Mouse (Mus musculus) CH12.LX (cell line): Measurements from ENCODE around the gene Efr3b. TPM values are rescaled to one million over a fixed set of nuclear protein-coding genes. Genes with fewer than 3 reads are reported as not detected.
A peak's percentile ranks its signal among the peaks of the same experiment; 100 is the strongest.
"Not testable (repeated sequence)": the region's sequence is repeated elsewhere in the genome, so short reads cannot be mapped to it uniquely, and the experiment has no call there.

Source experiments
- DNase-seq: peaks from one replicate; pipeline ENCODE4 v3.0.0-alpha.2; 2013; ENCODE audit errors: extremely low read depth
- H3K27ac ChIP-seq: 2 replicates; pipeline ENCODE4 v1.5.1; 2012; ENCODE audit warnings: low read depth, mild to moderate bottlenecking, control low read depth, moderate library complexity; ENCODE audit not compliant: insufficient read depth
- H3K27me3 ChIP-seq: replicated peaks from 2 replicates; pipeline ENCODE3; 2012; ENCODE audit warnings: inconsistent platforms
- H3K36me3 ChIP-seq, 2 experiments: replicated peaks in 1 of 2; 2 replicates each; pipeline versions ENCODE3 to v1.6.1; 2012; ENCODE audit warnings: inconsistent platforms in 1 of 2, low read length in 1 of 2, mild to moderate bottlenecking in 1 of 2, mixed read lengths in 1 of 2, moderate library complexity in 1 of 2; ENCODE audit not compliant: control insufficient read depth in 1 of 2, insufficient read depth in 1 of 2
- H3K4me1 ChIP-seq, 2 experiments: 2 replicates each; pipeline ENCODE4 v1.6.1; 2012; ENCODE audit warnings: inconsistent platforms in 1 of 2, moderate library complexity in 1 of 2; ENCODE audit not compliant: insufficient read depth in 2 of 2, control insufficient read depth in 1 of 2
- H3K4me2 ChIP-seq: 2 replicates; pipeline ENCODE4 v1.6.1; 2012; ENCODE audit warnings: low read depth, mild to moderate bottlenecking, control low read depth; ENCODE audit not compliant: poor library complexity, insufficient read depth, severe bottlenecking
- H3K4me3 ChIP-seq, 3 experiments: fragments of 150-350 bp in 1 of 3; sonication (generic) in 1 of 3; replicated peaks in 1 of 3; 2 replicates each; pipeline versions ENCODE3 to v1.5.1; 2011 to 2012; ENCODE audit warnings: low read depth in 2 of 3, low read length in 2 of 3, mild to moderate bottlenecking in 2 of 3, moderate library complexity in 2 of 3, control low read depth in 1 of 3, improper control_type of control experiment in 1 of 3, inconsistent platforms in 1 of 3, mixed read lengths in 1 of 3; ENCODE audit not compliant: poor library complexity in 1 of 3
- H3K79me2 ChIP-seq: replicated peaks from 2 replicates; pipeline ENCODE4 v1.6.1; 2012; ENCODE audit warnings: mild to moderate bottlenecking, moderate library complexity; ENCODE audit not compliant: control insufficient read depth, poor library complexity, insufficient read depth, severe bottlenecking; ENCODE audit errors: extremely low read depth
- H3K9ac ChIP-seq: 2 replicates; pipeline ENCODE4 v1.6.1; 2012; ENCODE audit warnings: low read depth, mild to moderate bottlenecking, control low read depth, moderate library complexity; ENCODE audit not compliant: insufficient read depth
- H3K9me3 ChIP-seq: replicated peaks from 2 replicates; pipeline ENCODE3; 2012; ENCODE audit warnings: low read length, inconsistent platforms, mixed read lengths
- E2F4 ChIP-seq: IDR thresholded peaks from 2 replicates; pipeline ENCODE4 v1.6.1; 2011; ENCODE audit warnings: low read depth, low read length, improper control_type of control experiment; ENCODE audit not compliant: insufficient replicate concordance
- EP300 ChIP-seq: IDR thresholded peaks from 2 replicates; pipeline ENCODE4 v1.6.1; 2011; ENCODE audit warnings: low read length, improper control_type of control experiment
- ETS1 ChIP-seq: conservative IDR thresholded peaks from 2 replicates; pipeline ENCODE4 v1.6.1; 2012; ENCODE audit warnings: low read depth, mild to moderate bottlenecking, inconsistent platforms, low read length, improper control_type of control experiment, moderate library complexity
- HCFC1 ChIP-seq: IDR thresholded peaks from 2 replicates; pipeline ENCODE4 v1.6.1; 2012; ENCODE audit warnings: low read depth, mild to moderate bottlenecking, inconsistent platforms, low read length, improper control_type of control experiment
- IRF4 ChIP-seq: IDR thresholded peaks from 2 replicates; pipeline ENCODE4 v1.6.1; 2014; ENCODE audit warnings: low read depth, mild to moderate bottlenecking, inconsistent platforms, low read length, improper control_type of control experiment
- JUN ChIP-seq: IDR thresholded peaks from 2 replicates; pipeline ENCODE4 v1.6.1; 2011; ENCODE audit warnings: low read depth, mild to moderate bottlenecking, low read length, improper control_type of control experiment, moderate library complexity; ENCODE audit not compliant: insufficient read depth
- JUND ChIP-seq: conservative IDR thresholded peaks from 2 replicates; pipeline ENCODE4 v1.6.1; 2011; ENCODE audit warnings: low read depth, low read length, improper control_type of control experiment
- MAFK ChIP-seq: IDR thresholded peaks from 2 replicates; pipeline ENCODE4 v1.6.1; 2011; ENCODE audit warnings: low read length, improper control_type of control experiment; ENCODE audit not compliant: insufficient replicate concordance
- MAX ChIP-seq: IDR thresholded peaks from 2 replicates; pipeline ENCODE4 v1.6.1; 2011; ENCODE audit warnings: low read length, improper control_type of control experiment
- NELFE ChIP-seq: IDR thresholded peaks from 2 replicates; pipeline ENCODE4 v1.6.1; 2011; ENCODE audit warnings: low read depth, low read length, improper control_type of control experiment
- POLR2A ChIP-seq: IDR thresholded peaks from 2 replicates; pipeline ENCODE4 v1.6.1; 2011; ENCODE audit warnings: low read depth, mild to moderate bottlenecking, improper control_type of control experiment, low read length
- ZKSCAN1 ChIP-seq: IDR thresholded peaks from 2 replicates; pipeline ENCODE4 v1.6.1; 2012; ENCODE audit warnings: low read depth, inconsistent platforms, low read length, improper control_type of control experiment, borderline replicate concordance
- dilution Hi-C: fragments of 300-500 bp; cut with MboI; formaldehyde crosslinking; loops from 2 replicates; pipeline ENCODE4 v1.14.3; 2020; ENCODE audit warnings: low sequenced_read_pairs; ENCODE audit not compliant: extremely low pct_unique_long_range_greater_than_20kb, extremely low pct_ligation_motif_present
- in situ Hi-C: fragments of 300-500 bp; cut with MboI; formaldehyde crosslinking; loops from 3 replicates; pipeline ENCODE4 v1.14.3; 2019; ENCODE audit warnings: low sequenced_read_pairs, low pct_ligation_motif_present, low pct_unique_long_range_greater_than_20kb, mixed read lengths
- polyA plus RNA-seq: library from polyadenylated mRNA; unstranded; fragments of >175 nt; gene quantifications from 2 replicates; pipeline ENCODE4 v1.2.1, GENCODE M21; 2012; ENCODE audit warnings: low read depth; ENCODE audit not compliant: insufficient read length
- total RNA-seq, 2 experiments: library from RNA; depleted of rRNA; stranded (reverse); fragments of 300-350 nt in 1 of 2; fragments of >200 nt in 1 of 2; gene quantifications; 2 replicates each; pipeline ENCODE4 v1.2.3; 2012 to 2014

Gene Efr3b
- total and polyA plus RNA-seq, 3 experiments: 0.68 to 2.1 (median 0.82) TPM

DNA sequence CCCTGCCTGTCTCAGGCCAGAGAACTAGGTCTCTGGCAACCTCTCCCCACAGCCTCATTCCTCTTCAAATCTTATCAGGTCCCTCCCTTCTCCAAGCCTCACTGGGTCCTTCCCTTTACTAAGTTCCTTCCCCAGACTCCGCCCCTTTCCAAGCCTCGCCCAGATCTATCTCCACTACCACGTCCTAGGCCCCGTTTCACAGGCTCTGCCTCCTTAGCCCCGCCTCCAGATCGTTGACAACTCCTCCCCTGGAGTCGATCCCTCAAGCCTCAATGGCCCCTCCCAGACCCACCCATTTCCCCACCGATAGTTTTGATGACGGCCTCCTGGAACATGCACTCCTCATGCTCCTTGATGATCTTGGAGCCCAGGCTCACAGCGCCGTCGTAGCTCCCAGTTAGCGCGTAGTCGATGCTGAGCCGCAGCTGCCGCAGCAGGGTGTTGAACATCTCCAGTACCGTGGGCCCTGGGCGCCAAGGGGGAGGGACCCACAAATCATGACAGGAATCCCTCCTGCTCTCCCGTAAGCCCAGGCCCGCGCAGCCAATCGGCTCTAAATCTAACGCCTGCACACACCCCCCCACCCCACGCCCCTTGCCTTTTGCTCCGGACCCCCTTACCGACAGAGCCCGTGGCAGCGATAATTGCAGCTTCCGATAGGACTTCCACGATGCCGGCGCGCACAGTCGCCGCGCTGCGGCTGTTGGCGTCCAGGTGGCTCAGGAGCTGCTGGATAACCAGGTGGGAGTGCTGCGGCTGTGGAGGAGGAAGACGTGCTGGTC, 57.2 kb downstream of the Efr3b start:
- H3K79me2 ChIP-seq: no peaks in the 10 kb centered on the region
- H3K4me3 ChIP-seq: peak overlapping the region; percentile 20 to 50 (median 41)
- H3K4me2 ChIP-seq: peak overlapping the region; percentile 33
- H3K36me3 ChIP-seq: peaks cover 0 to 2% of the 10 kb centered on the region in 2 experiments
- TF ChIP-seq E2F4 (no peak), NELFE (peak; percentile 56; the same call in 1 of the 2 replicates), ZKSCAN1 (no peak), POLR2A (peak; percentile 50)
- dilution Hi-C loops (no loop called here), in situ Hi-C loops (loop anchor here (5.0 kb wide), 1 partner anchor 96 kb away; no protein-coding TSS in a partner anchor)
- no peaks in the 10 kb centered on the region for H3K27me3 ChIP-seq
- no peak overlapping the region for H3K27ac ChIP-seq
- no peak overlapping the region for H3K9ac ChIP-seq
- H3K4me1 ChIP-seq: peaks cover 3 to 43% of the 10 kb centered on the region in 2 experiments; a peak in 2 of 4 replicates
- DNase-seq: peak; percentile 98
- H3K9me3 ChIP-seq: no peaks in the 10 kb centered on the region

DNA sequence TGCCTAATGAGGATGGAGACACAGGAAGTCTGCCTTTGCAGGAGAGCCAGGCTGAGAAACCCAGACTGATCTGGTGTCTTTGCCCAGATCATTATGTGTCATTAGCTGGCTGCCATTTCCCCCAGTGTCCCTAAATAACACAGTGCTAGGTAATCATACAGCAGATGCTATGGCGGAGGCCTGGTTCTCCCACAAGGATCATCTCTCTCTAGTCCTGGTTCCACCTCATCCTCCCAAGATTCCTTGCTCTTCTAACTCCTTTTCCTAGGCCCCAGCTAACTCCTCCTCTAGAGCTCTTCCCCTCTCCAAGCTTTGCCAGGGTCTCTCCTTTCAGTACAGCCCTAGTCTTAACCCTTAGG, 57.7 kb downstream of the Efr3b start:
- no peak overlapping the region for H3K27ac ChIP-seq
- in situ Hi-C loops: loop anchor here (5.0 kb wide), 1 partner anchor 96 kb away; no protein-coding TSS in a partner anchor

DNA sequence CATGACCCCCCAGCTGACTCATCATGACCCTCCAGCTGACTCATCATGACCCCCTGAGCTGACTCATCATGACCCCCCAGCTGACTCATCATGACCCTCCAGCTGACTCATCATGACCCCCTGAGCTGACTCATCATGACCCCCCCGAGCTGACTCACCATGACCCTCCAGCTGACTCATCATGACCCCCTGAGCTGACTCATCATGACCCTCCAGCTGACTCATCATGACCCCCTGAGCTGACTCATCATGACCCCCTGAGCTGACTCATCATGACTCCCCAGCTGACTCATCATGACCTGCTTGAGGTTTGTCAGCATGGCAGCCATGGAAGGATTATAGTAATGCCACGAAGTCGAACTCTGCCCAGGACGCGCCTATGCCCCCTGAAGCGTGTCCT, 65.5 kb downstream of the Efr3b start:
- peak; percentile 60 for DNase-seq
- Histone ChIP-seq H3K4me1 (peaks cover under 1 to 20% of the 10 kb centered on the region in 2 experiments; a peak in 3 of 4 replicates), H3K27ac (peak overlapping the region; percentile 60)
- H3K36me3 ChIP-seq, H3K4me2 ChIP-seq, H3K27me3 ChIP-seq, H3K9me3 ChIP-seq, H3K4me3 ChIP-seq, H3K9ac ChIP-seq, H3K79me2 ChIP-seq, in situ Hi-C loops, dilution Hi-C loops: not testable (repeated sequence)
- TF ChIP-seq IRF4: peak; percentile 61
- peak; percentile 68 for TF ChIP-seq JUN
- TF ChIP-seq ETS1: peak; percentile 92
- TF ChIP-seq MAFK: peak; percentile 73; the same call in 1 of the 2 replicates
- peak; percentile 50; the same call in 1 of the 2 replicates for TF ChIP-seq JUND
- TF ChIP-seq EP300: 0 out of 2 replicates have a peak, but pooled peaks have one; percentile 6

More for the DNA sequence above, 57.7 kb downstream of the Efr3b start:
- H3K4me3 ChIP-seq: peak overlapping the region in 2 of 3 experiments; percentile 20 to 23
- dilution Hi-C loops: no loop called here
- peaks cover 0 to 2% of the 10 kb centered on the region in 2 experiments for H3K36me3 ChIP-seq
- no peaks in the 10 kb centered on the region for H3K9me3 ChIP-seq
- DNase-seq: no peak
- H3K4me1 ChIP-seq: peaks cover 3 to 43% of the 10 kb centered on the region in 2 experiments; a peak in 2 of 4 replicates
- H3K79me2 ChIP-seq: no peaks in the 10 kb centered on the region
- no peak for TF ChIP-seq MAX
- 0 out of 2 replicates have a peak, but pooled peaks have one; percentile 11 for TF ChIP-seq EP300
- TF ChIP-seq HCFC1: no peak
- TF ChIP-seq, all 38 proteins: peak for 1
- no peak overlapping the region for H3K9ac ChIP-seq
- H3K4me2 ChIP-seq: peak overlapping the region; percentile 33
- no peaks in the 10 kb centered on the region for H3K27me3 ChIP-seq
